Mouse (Mus musculus): ENCODE measurements around the gene Efcab9. TPM values are rescaled to one million over a fixed set of nuclear protein-coding genes. Genes with fewer than 3 reads are reported as not detected.
"Not testable (repeated sequence)": the region's sequence is repeated elsewhere in the genome, so short reads cannot be mapped to it uniquely, and the experiment has no call there.

The Efcab9 gene
- polyA plus RNA-seq, 3 experiments from 2014 or later: 1.3 to 1.9 TPM; not detected in 1

- ATAC-seq: no peak
Observed at GRCm38 (mm10) chr11:32536954-32537353, 5.1 kb upstream of the Efcab9 start.

- ATAC-seq: no peak
Observed at GRCm38 (mm10) chr11:32535646-32536045, 3.8 kb upstream of the Efcab9 start.

GRCm38 (mm10) chr11:32534453-32535075, 2.7 kb upstream of the Efcab9 start:
- no peak for ATAC-seq

GRCm38 (mm10) chr11:32533482-32534261, 1.8 kb upstream of the Efcab9 start:
- ATAC-seq: peak; percentile 60

GRCm38 (mm10) chr11:32532765-32533481, 1.0 kb upstream of the Efcab9 start, which contains the start of gene Stk10:
Stk10 (plus strand) TSS chr11:32533305.
- ATAC-seq: peak; percentile 71

GRCm38 (mm10) chr11:32530151-32530550, 1.7 kb downstream of the Efcab9 start:
- no peak for ATAC-seq

GRCm38 (mm10) chr11:32527006-32527405, 4.9 kb downstream of the Efcab9 start:
- ATAC-seq: no peak

- ATAC-seq: no peak
Observed at GRCm38 (mm10) chr11:32524122-32524920, 7.6 kb downstream of the Efcab9 start.

- ATAC-seq: no peak
Observed at GRCm38 (mm10) chr11:32521246-32521645, 10.6 kb downstream of the Efcab9 start.

GRCm38 (mm10) chr11:32519354-32519753, 12.5 kb downstream of the Efcab9 start:
- ATAC-seq: no peak

GRCm38 (mm10) chr11:32518770-32519169, 13.1 kb downstream of the Efcab9 start:
- ATAC-seq: no peak

GRCm38 (mm10) chr11:32516916-32517712, 14.8 kb downstream of the Efcab9 start:
- ATAC-seq: no peak

GRCm38 (mm10) chr11:32516091-32516490, 15.8 kb downstream of the Efcab9 start:
- no peak for ATAC-seq

GRCm38 (mm10) chr11:32514853-32515252, 17.0 kb downstream of the Efcab9 start:
- not testable (repeated sequence) for ATAC-seq

GRCm38 (mm10) chr11:32510930-32511329, 21.0 kb downstream of the Efcab9 start:
- no peak for ATAC-seq

- ATAC-seq: no peak
Observed at GRCm38 (mm10) chr11:32505091-32505739, 26.7 kb downstream of the Efcab9 start.

GRCm38 (mm10) chr11:32503711-32504110, 28.2 kb downstream of the Efcab9 start:
- ATAC-seq: no peak

- no peak for ATAC-seq
Observed at GRCm38 (mm10) chr11:32499931-32500330, 31.9 kb downstream of the Efcab9 start.

GRCm38 (mm10) chr11:32498757-32499535, 32.9 kb downstream of the Efcab9 start:
- ATAC-seq: no peak

GRCm38 (mm10) chr11:32495283-32495682, 36.6 kb downstream of the Efcab9 start:
- no peak for ATAC-seq

Data from inflammation-experienced regulatory T-cells, adult 6 months (primary cell).